Mouse (Mus musculus) CH12F3 (cell line): ENCODE results near the gene Rnf115.

Source experiments
- in situ Hi-C: fragments of 300-500 bp; cut with MboI; formaldehyde crosslinking; loops from 2 replicates; pipeline ENCODE4 v1.14.3; 2020; ENCODE audit warnings: low sequenced_read_pairs

Rnf115 gene

DNA sequence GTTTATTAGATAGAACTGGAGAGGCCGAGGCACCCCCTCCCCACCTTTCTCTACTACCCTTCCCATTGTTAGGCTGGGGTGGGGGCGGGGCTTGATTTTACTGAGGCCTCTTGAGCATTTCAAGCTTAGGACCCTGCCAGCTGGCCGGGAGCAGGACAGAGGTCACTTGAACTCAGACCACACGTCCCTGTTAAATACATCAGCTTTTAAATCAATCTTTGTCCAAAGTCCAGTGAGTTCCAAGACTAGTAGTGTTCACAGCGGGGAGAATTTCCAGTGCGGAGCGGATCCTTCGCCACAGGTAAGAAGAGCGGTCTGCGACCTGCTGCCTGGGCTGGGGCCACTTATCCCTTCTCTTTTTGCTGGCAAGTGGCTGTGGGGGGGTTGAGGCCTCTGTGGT, 102.4 kb downstream of the Rnf115 start:
- in situ Hi-C loops, result no loop called here

DNA sequence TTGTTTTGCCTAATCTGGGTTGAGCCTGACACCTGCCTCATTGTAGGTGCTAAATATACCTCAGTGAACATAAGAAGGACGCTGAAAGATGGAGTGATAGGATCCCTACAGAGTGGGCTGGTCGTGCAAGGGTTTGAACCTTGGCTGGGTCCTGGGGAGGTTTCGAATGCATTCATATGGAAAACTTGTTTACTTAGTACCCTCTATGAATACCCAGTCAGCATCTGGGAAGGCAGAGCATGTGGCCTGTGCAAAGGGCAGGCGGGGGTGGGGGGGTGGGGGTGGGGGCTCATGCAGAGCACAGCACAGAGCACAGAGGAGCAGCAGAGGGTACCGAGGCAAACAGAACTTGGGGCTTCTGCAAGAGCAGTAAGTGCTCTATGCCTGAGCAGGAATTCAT, 105.5 kb downstream of the Rnf115 start:
- in situ Hi-C loops, result no loop called here

DNA sequence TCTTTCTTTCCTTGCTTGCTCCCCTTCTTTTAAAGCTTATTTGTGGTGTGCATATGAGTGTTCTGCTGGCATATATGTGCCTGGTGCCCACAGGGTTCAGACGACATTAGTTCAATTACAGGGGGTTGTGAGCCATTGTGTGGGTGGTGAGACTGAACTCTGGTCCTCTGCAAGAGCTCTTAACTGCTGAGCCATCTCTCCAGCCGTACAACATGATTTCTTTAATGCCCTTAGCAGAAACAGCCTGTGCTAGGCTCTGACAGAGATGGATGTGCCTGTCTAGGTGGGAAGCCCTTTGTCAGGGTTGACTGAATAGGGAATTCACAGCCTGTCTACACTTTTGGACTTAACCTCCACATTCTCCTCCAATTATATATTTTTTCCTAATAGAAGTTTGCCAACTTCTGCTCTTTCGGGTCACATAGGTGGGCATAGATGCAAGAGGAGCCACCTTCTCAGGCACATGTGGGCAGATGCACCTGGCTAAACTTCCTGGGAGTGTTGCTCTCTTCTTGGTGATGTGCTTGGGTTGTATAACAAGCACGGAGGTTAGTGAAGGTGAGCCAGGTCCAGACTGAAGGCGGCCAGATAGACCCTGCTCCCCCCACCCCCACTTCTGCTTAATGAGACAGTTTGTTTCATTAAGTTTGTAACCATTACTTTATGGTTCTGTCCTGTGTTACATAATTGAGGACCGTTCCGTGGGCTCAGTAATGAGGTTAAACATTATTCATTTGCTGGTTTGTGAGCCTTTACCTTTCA, 107.3 kb downstream of the Rnf115 start:
- in situ Hi-C loops, result no loop called here

DNA sequence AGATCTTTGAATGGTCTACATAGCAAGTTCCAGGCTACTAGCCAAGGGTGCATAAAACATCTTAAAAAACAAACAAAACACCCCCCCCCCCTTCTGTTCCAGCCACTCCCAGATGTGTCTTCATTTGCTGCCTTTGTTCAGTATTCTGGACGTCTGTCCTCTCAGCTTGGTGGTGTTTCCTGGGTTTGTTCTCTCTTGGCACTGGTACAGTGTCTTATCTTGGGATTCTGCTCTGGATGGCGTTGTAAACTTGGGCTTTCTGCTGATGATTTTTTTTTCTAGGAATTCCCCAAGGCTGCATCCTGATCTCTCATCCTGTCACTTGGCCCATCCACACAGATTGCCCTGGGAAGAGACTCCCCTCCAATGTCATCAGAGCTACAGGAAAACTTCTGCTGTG, 109.0 kb downstream of the Rnf115 start:
- in situ Hi-C loops, result no loop called here

DNA sequence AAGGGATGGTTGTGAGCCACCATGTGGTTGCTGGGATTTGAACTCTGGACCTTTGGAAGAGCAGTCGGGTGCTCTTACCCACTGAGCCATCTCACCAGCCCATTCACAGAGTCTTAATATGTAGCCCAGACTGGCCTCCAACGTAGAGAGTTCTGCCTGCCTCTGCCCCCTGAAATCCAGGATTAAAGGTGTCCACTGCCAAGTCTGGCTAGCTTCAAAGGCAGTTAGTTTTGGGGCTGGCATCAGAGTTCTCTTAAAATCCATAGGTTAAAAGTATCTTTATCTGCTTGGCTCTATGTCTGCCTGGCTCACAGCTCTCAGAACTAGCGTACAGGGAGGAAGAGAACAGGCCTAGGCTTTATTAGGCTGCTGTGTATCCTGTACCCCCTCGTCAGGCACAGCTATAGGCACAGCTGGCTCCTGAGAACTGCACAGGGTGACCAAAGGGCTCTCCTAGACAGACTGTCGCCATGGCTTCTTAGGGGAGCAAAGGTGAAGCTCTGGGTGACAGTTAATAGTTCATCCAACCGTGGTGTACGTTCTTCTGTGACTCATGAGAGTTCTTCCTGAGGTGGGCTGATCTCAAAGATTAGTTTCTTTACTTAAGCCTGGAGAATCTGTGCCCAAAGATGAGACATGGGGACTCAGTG, 111.7 kb downstream of the Rnf115 start:
- in situ Hi-C loops, result no loop called here
